Mouse (Mus musculus): Measurements from ENCODE around the gene Tgfb1.

Gene Tgfb1

DNA sequence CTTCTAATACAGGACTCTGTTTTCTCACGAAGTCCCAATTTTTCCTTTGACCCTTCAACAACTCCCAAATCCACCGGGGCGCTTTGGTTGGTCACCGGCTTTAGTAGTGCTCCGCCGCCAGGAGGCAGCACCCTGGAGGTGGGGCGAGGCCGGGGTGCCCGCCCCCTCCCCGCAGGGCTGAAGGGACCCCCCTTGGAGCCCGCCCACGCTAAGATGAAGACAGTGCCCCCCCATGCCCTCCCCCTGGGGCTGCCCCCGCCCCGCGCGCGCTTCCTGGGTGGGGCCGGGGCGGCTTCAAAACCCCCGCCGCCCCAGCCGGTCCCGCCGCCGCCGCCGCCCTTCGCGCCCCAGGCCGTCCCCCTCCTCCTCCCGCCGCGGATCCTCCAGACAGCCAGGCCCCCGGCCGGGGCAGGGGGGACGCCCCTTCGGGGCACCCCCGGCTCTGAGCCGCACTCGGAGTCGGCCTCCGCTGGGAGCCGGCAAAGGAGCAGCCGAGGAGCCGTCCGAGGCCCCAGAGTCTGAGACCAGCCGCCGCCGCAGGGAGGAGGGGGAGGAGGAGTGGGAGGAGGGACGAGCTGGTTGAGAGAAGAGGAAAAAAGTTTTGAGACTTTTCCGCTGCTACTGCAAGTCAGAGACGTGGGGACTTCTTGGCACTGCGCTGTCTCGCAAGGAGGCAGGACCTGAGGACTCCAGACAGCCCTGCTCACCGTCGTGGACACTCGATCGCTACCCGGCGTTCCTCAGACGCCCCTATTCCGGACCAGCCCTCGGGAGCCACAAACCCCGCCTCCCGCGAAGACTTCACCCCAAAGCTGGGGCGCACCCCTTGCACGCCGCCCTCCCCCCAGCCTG, at the start of gene Tgfb1:
Gene Tgfb1, plus strand, starts transcription at position 323 of the 852 bp plus-strand sequence.
- in situ Hi-C loops (cut with MboI; ENCODE audit: unreplicated experiment in 2 of 2) = loop anchor here (5.0 kb wide), 2 partner anchors 35 to 65 kb away; partner anchors contain the start of gene Hnrnpul1 (in 1 of the 2)

- in situ Hi-C loops (cut with MboI; ENCODE audit: unreplicated experiment in 2 of 2) = loop anchor here in 1 of 2 experiments (25.0 kb wide), 2 partner anchors 1075 to 1825 kb away; partner anchors contain the start of gene Sertad3
These were observed 49.7 kb upstream of the Tgfb1 start for GRCm38 (mm10) chr7:25637099-25637498.

- in situ Hi-C loops (cut with MboI; ENCODE audit: unreplicated experiment in 2 of 2) = loop anchor here in 1 of 2 experiments (25.0 kb wide), 2 partner anchors 1077 to 1823 kb away; partner anchors contain the start of gene Sertad3
These were observed 47.0 kb upstream of the Tgfb1 start for GRCm38 (mm10) chr7:25639754-25640153.

- in situ Hi-C loops (cut with MboI; ENCODE audit: unreplicated experiment in 2 of 2) = loop anchor here in 1 of 2 experiments (25.0 kb wide), 2 partner anchors 1082 to 1818 kb away; partner anchors contain the start of gene Sertad3
These were observed 42.7 kb upstream of the Tgfb1 start for GRCm38 (mm10) chr7:25644136-25644535.

DNA sequence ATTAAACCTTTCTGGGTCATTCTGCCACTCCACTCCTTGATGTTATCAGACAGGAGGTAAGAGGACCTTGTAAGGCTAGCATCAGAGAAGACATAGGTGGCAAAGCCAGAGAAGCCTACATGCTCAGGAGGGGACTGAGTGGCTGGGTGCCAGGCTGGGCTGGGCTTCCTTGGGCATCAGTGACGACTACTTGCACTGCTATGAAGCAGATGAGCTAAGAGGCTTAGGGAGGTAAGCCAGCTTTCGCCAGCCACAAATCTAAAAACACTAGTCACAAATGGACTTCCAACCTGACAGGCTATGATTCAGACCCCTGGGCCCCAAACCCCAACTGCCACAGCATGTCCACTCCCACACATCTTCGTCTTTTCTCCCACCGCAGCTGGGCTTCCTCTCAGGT, 42.2 kb upstream of the Tgfb1 start:
- in situ Hi-C loops (cut with MboI; ENCODE audit: unreplicated experiment in 2 of 2) = loop anchor here in 1 of 2 experiments (25.0 kb wide), 2 partner anchors 1082 to 1818 kb away; partner anchors contain the start of gene Sertad3

DNA sequence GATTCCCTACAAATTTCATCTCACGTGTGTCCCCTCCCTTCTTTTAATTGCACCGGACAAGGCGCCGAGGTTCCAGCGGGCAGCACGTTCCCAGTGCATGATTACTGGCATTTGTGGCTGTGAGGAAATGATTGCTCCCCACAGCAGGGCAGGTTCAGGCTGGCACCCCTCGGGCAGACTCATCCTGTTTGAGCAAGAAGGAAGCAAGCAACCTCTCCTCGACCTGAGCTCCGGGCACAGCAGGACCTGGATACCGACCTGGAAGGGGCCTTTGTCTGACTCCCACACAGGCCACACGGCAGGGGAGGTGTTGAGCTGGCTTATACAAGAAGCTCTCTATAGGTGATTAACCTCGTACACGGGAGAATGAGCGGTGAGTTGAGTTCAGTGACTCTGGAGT, 41.7 kb upstream of the Tgfb1 start:
- in situ Hi-C loops (cut with MboI; ENCODE audit: unreplicated experiment in 2 of 2) = loop anchor here in 1 of 2 experiments (25.0 kb wide), 2 partner anchors 1083 to 1817 kb away; partner anchors contain the start of gene Sertad3

GRCm38 (mm10) chr7:25647574-25648123, 39.2 kb upstream of the Tgfb1 start:
- in situ Hi-C loops (cut with MboI; ENCODE audit: unreplicated experiment in 2 of 2) = loop anchor here in 1 of 2 experiments (25.0 kb wide), 2 partner anchors 1085 to 1815 kb away; partner anchors contain the start of gene Sertad3

- in situ Hi-C loops (cut with MboI; ENCODE audit: unreplicated experiment in 2 of 2) = loop anchor here (5.0 to 25.0 kb wide), 5 partner anchors 37 to 1812 kb away; partner anchors contain the start of genes Tgfb1 (in 2 of the 2) and Sertad3 (in 1 of the 2)
These were observed 37.0 kb upstream of the Tgfb1 start for GRCm38 (mm10) chr7:25649839-25650238.

DNA sequence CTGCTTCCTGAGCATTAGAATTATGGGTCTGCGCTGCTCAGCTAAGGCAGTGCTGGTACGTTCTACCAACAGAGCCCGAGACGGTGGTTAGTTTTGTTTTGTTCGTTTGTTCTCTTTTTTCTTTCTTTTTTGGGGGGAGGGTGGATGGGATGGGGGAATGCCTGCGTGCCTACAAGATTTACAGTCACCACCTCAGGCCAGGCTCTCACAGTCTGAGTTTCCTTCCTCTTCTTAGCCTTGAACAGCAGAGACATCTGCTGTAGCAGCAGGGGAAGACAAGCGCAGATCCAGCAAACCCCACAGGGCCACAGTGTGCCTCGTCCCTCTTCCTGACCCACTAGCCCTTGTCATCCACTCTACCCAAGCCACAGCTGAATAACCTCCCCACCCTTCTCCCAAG, 35.5 kb upstream of the Tgfb1 start:
- in situ Hi-C loops (cut with MboI; ENCODE audit: unreplicated experiment in 2 of 2) = loop anchor here (5.0 to 10.0 kb wide), 3 partner anchors 36 to 226 kb away; partner anchors contain the start of gene Tgfb1 (in 2 of the 2)

DNA sequence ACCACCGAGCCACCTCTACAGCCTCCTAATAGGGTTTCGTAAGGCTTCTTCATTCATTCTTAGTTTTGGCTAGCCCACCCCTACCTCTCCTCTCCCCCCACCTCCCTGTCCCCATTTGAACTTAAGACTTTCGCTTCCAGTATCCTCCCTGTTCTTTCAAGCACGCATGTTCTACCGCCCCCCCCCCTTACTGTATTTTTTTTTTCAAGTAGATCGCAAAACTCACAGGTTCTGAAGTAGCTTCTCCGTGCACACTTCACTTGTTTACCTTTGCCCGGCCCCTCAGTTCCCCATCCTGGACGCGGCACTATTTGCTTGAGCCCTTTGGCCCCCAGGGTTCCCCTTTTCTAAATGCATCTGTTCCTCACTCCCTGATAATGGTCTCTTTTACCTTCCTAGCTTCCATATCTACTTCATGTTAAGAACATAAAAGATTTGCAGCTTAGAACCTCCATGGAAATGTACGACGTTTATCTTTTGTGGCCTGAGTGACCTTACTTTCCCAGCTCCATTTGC, 34.5 kb upstream of the Tgfb1 start:
- in situ Hi-C loops (cut with MboI; ENCODE audit: unreplicated experiment in 2 of 2) = loop anchor here (5.0 to 10.0 kb wide), 3 partner anchors 35 to 228 kb away; partner anchors contain the start of gene Tgfb1 (in 2 of the 2)

DNA sequence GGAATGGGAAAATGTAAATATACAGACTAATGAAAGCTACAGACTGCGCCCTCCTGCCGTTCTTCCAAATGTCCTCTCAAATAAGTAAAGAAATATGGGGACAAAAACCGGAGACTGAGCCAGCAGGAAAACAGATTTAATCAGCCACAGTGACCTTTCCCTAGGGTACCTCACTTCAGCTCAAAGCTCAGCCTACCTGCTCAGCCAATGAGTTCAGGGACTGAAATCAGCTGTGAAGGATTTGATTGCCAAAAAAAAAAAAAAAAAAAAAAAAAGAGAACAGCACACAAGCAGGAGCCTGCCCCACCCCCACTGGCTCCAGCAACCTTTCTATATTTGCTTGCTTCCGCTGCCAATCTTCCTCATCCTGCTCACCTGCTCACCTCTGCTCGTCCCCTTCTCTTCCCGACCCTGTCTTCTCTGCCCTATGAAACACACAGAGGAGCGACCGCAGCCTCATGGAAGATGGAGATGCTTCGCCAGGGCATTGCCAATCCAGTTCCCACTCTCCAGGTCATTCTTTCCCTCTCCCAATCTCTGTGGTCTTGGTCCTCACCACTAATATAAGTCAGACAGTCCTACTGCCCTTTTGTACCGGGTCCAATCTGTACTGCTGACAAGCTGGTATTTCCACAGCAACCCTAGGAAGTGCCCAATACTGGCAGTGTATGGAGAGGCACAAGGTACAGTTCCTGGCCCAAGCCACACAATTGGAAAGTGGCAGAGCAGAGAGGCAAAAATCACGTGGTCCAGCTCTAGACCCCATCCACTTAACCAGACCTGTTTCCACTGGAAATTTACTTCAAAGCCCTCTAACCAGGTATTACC, 31.0 kb upstream of the Tgfb1 start:
- in situ Hi-C loops (cut with MboI; ENCODE audit: unreplicated experiment in 2 of 2) = loop anchor here (5.0 to 10.0 kb wide), 3 partner anchors 34 to 231 kb away; no protein-coding TSS in a partner anchor

DNA sequence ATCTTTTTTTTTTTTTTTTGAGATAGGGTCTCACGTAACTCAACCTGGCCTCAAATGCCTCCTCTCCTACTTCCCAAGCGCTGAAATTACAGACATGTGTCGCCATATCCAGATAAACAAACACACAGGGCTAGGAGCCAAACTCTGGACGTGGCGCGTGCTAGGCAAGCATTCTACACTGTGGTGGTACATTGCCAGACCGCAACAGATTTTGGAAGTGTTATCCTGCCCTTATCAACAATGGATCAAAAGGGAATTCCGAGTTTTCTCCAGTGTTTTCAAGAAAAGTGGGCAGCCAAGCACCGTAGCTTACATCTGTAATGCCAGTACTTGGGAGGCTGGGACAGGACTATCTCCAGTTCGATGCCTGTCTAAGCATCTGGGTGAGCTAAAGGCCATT, 29.0 kb upstream of the Tgfb1 start:
- in situ Hi-C loops (cut with MboI; ENCODE audit: unreplicated experiment in 2 of 2) = loop anchor here (5.0 to 10.0 kb wide), 3 partner anchors 35 to 233 kb away; no protein-coding TSS in a partner anchor

- in situ Hi-C loops (cut with MboI; ENCODE audit: unreplicated experiment in 2 of 2) = loop anchor here (5.0 to 10.0 kb wide), 3 partner anchors 37 to 234 kb away; no protein-coding TSS in a partner anchor
These were observed 27.9 kb upstream of the Tgfb1 start, which contains the start of the genes Bckdha and Exosc5 for GRCm38 (mm10) chr7:25658657-25659472. Gene Bckdha, minus strand, starts transcription at chr7:25658981. Gene Exosc5, plus strand, starts transcription at chr7:25659164.

DNA sequence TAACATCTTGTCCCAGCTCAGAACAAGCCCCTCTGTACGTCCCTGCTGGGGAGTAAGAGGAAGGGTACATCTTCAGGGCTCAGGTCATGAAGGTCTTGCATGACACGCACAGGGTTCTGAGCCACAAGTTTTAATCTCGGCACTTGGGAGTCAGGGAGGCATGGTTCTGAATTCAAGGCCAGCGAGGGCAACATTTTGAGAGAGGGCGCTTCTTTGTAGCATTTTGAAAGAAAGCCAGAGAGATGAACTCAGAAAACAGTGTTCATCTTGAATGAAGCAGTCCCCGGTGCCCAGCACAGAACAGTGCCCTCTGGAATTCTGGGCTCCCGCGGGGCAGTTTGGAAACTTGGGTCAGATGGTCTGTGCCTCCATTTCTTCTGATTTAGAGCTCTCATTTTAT, 20.4 kb upstream of the Tgfb1 start:
- in situ Hi-C loops (cut with MboI; ENCODE audit: unreplicated experiment in 2 of 2) = no loop called here

DNA sequence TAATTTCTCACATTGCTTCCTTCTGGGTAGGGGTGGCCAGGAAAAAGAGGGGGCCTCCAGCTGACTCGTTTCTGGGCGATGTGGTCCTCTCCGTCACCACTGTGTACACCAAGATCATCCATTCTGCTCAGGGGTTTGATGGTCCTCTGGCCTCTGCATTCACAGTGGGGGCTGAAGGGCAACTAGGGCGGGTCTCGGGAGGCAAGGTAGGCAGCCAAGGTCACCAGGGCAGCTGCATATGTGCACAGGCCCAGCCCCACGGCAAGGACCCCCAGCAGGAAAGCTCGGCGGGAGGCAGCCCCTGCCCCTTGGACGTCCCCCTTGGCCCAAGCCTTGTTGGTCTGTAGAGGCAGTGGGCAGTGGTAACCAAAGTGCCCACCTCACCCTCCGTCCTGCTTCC, 17.6 kb upstream of the Tgfb1 start:
- in situ Hi-C loops (cut with MboI; ENCODE audit: unreplicated experiment in 2 of 2) = no loop called here

DNA sequence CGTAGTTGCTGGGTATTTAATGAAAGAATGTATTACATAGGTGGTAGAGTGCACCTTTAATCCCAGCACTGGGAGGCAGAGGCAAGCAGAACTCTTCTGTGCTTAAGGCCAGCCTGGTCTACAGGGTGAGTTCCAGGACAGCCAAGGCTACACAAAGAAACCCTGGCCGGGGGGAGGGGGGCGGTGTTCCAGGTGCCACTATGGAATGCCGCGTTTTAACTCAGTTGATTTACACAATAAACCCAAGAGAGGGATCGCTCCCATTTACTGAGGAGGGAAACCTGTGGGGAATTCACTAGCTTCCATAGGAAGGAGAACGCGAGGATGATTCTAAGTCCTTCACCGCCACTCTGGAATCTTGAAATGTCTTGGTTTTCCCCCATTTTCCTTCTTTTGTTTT, 17.2 kb upstream of the Tgfb1 start:
- in situ Hi-C loops (cut with MboI; ENCODE audit: unreplicated experiment in 2 of 2) = no loop called here

- in situ Hi-C loops (cut with MboI; ENCODE audit: unreplicated experiment in 2 of 2) = no loop called here
These were observed 16.7 kb upstream of the Tgfb1 start for GRCm38 (mm10) chr7:25670096-25670495.

GRCm38 (mm10) chr7:25671686-25672085, 15.1 kb upstream of the Tgfb1 start:
- in situ Hi-C loops (cut with MboI; ENCODE audit: unreplicated experiment in 2 of 2) = no loop called here

GRCm38 (mm10) chr7:25672442-25672841, 14.4 kb upstream of the Tgfb1 start:
- in situ Hi-C loops (cut with MboI; ENCODE audit: unreplicated experiment in 2 of 2) = no loop called here

All from v-Abl transformed pro-B cells (cell line).